In the genomic region with DNA sequence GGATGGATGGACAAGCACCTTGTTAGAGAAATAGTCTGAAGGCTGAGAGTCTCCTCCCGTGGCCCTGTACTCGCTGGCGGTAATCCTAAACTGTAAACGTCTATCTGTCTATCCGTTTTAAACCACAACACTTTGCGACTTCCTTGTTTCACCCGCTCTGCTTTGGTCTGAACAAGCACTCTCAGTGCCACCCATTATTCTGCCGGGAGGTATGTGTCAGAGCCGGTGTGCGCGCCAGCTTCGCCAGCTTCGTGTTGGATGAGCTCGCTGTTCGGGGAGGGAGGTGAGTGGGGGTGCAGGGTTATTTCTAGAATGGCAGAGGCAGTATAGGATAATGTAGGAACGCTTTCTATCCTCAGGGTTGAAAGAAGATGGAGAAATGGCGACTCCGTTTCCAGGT, we compare ENCODE assay signal across 9 mouse cellular contexts. TPM values are rescaled to one million over a fixed set of nuclear protein-coding genes. Genes with fewer than 3 reads are reported as not detected.
DNase-seq lines count a peak whose midpoint lies in the region; ATAC-seq lines count a peak whose summit lies in the region.
"Had no signal": no experiment of that assay in that cellular context is flagged by ENCODE, and none has a peak within 500 bp of the region (broad histone marks: within the 10 kb centered on the region; RNA-seq: fewer than 3 reads in every experiment).

No protein-coding gene starts in this region.

- H3K27me3 ChIP-seq in embryonic facial prominence, embryonic 10.5 days (replicated peaks; ENCODE audit: low read depth, poor library complexity, severe bottlenecking), result no peaks in the 10 kb centered on the region
- H3K27me3 ChIP-seq: limb, embryonic 12.5 days had no signal

- peaks cover 13% of the 10 kb centered on the region; the same call in 1 of the 2 replicates for H3K4me1 ChIP-seq in embryonic facial prominence, embryonic 10.5 days

- no peak overlapping the region for H3K27ac ChIP-seq in embryonic facial prominence, embryonic 10.5 days (replicated peaks)
- H3K27ac ChIP-seq: limb, embryonic 12.5 days had no signal

- peak; percentile 89 for ATAC-seq in common myeloid progenitor, adult 5-6 weeks (replicated peaks; ENCODE audit: low read depth, poor library complexity, severe bottlenecking)

- 91% methylated on average over 18 of the region's 18 CpGs for WGBS in embryonic facial prominence, embryonic 10.5 days

- H3K9me3 ChIP-seq in embryonic facial prominence, embryonic 10.5 days, result no peaks in the 10 kb centered on the region
- H3K9me3 ChIP-seq: limb, embryonic 12.5 days had no signal

- no peaks in the 10 kb centered on the region for H3K36me3 ChIP-seq in embryonic facial prominence, embryonic 10.5 days (replicated peaks)
- H3K36me3 ChIP-seq: limb, embryonic 12.5 days had no signal

- intact Hi-C loops in left cerebral cortex, postnatal 4 days (cut with DNase I), result no loop called here

- no peak overlapping the region for H3K4me3 ChIP-seq in embryonic facial prominence, embryonic 10.5 days
- H3K4me3 ChIP-seq: limb, embryonic 12.5 days had no signal

- DNase-seq in right cerebral cortex, adult 18-20 months, result peak; percentile 63
- no peak for DNase-seq in right cerebral cortex, postnatal 4 days
- DNase-seq in left cerebral cortex, postnatal 4 days, result peak; percentile 4
- DNase-seq in thymus, postnatal 14 days, result peak; percentile 67
- DNase-seq in retina, embryonic 14.5 days (ENCODE audit: low spot score), result no peak
- no peak for DNase-seq in embryonic facial prominence, embryonic 10.5 days (ENCODE audit: low spot score)
- DNase-seq in kidney, adult 8-10 months, result no peak

RNA-seq across cellular contexts. Expression of a gene that starts 48.0 kb away (rescaled TPM):
- 39.5 and 40.6 TPM in 2 replicates for total RNA-seq in common myeloid progenitor, adult 5-6 weeks (2017)
- 10 to 100 TPM; 14.5 to 16.4 TPM for total RNA-seq in left cerebral cortex, postnatal 4 days (2021)
- 26.3 and 27.0 TPM in 2 replicates for polyA plus RNA-seq in embryonic facial prominence, embryonic 10.5 days (2016; fragmentation: Nextera tagmentation; extraction: Ambion mirVana)

Comparison
In these comparisons a context has a peak if more than half of its experiments do, and no peak if none do; other contexts are left out.
1. DNase-seq: peak in right cerebral cortex, adult 18-20 months (single experiment), left cerebral cortex, postnatal 4 days (single experiment) and thymus, postnatal 14 days (single experiment); none in right cerebral cortex, postnatal 4 days (single experiment), retina, embryonic 14.5 days (single experiment), embryonic facial prominence, embryonic 10.5 days (single experiment) and kidney, adult 8-10 months (0 of 2).